Mouse (Mus musculus) inflammation-experienced regulatory T-cells, adult 6 months (primary cell): Measurements from ENCODE around the gene Farsb. TPM values are rescaled to one million over a fixed set of nuclear protein-coding genes. Genes with fewer than 3 reads are reported as not detected.
A peak's percentile ranks its signal among the peaks of the same experiment; 100 is the strongest.

ENCODE experiments used
- ATAC-seq: one replicate; pipeline ENCODE4 v1.8.0; 2017
- polyA plus RNA-seq, 3 experiments: library from polyadenylated mRNA; unstranded; fragments of 100-300 nt; shearing (Covaris generic); gene quantifications; one replicate each; pipeline ENCODE4 v1.2.1; 2017

Gene Farsb
- polyA plus RNA-seq, 3 experiments from 2014 or later = 62.2 to 73.8 (median 68.2) TPM

DNA sequence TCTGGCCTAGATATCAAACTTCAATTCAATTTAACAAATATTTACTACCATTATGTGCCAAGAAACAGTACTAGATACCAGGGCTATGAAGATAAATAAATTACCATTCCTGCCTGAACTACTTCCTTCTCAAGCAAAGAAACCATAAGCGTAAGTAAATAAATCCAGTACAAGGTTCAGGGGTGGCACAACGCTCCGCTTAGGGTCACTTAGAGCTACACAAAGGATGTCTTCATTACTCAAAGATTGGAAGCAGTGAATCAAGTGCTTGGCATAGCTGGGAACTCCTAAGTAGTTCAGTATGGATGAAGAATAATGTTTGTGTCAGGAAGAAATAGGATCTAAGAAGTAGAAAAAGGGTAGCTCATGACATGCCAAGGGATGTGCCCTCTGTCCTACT, 5.3 kb downstream of the Farsb start:
- no peak for ATAC-seq

DNA sequence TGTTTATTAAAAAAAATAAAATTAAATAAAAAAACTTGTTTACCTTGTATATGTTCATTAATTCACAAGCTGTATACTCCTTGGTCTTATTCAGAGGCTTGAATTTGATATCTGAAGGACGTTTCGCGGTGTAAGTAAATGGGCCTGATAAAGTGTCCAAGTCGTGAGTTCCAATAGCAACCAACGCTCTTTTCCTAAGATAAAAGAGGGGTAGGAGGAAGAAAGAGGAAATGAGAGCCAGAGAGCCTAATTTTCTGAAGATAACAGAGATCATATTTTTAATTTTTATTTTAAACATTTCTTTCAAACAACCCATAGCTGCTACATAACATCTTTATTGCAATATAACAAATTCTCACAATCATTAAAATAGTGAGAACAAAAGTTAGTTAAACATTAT, 16.3 kb downstream of the Farsb start:
- no peak for ATAC-seq

DNA sequence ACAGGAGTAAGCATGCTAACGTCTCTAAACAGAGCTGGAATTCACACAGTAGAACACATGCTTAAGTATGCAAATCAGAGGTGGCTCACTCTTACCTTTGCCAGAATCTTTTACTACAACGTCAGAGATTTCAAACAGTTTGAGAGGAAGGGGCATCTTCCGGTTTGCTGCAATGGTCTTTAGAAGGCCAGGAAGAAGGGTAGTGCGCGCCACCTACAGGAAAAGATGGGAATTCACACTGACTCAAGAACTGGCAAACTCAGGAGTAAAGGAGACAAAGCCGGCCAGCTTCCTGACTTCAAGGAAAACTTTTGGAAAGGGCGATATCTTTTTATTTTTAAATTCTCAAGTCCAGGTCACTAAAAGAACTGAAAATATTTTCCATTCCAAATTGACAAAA, 34.0 kb downstream of the Farsb start:
- ATAC-seq = peak; percentile 72

DNA sequence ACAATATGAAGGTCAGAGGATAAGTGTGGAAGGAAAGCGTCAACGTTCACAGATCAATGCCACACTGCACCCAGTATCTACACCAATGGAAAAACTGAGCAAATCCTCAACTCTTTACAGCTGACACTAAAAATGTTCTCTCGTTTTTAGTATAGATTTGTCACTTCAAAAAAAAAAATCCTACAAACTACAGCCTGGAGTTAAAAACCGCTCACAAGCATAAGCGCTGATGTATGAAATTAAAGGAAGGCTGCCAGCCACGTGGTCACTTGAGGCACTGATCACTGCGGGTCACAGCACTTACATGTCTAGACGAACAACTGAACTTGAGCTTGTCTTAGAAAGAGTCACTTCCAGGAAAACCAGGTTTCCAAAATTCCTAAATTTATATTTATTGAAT, 34.8 kb downstream of the Farsb start:
- ATAC-seq = peak; percentile 20

DNA sequence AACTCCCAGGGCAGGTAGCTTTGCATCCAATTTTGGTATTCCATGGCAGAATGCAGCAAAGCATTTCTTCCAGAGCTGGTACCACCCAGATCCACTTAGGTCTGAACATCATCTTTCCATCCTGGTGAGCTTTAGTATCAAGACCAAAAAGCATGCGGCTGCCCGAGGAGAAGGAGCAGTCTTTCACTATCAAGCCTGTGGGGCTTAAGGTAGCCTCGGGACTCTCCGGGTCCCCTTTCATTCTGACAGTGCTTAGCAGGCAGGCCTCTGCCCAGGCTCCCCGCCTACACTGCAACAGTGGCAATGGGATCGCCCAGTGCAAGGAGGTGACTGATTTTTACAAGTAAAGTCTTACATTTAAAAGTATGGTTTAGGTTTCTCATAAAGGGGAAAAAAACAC, 36.2 kb downstream of the Farsb start:
- no peak for ATAC-seq

DNA sequence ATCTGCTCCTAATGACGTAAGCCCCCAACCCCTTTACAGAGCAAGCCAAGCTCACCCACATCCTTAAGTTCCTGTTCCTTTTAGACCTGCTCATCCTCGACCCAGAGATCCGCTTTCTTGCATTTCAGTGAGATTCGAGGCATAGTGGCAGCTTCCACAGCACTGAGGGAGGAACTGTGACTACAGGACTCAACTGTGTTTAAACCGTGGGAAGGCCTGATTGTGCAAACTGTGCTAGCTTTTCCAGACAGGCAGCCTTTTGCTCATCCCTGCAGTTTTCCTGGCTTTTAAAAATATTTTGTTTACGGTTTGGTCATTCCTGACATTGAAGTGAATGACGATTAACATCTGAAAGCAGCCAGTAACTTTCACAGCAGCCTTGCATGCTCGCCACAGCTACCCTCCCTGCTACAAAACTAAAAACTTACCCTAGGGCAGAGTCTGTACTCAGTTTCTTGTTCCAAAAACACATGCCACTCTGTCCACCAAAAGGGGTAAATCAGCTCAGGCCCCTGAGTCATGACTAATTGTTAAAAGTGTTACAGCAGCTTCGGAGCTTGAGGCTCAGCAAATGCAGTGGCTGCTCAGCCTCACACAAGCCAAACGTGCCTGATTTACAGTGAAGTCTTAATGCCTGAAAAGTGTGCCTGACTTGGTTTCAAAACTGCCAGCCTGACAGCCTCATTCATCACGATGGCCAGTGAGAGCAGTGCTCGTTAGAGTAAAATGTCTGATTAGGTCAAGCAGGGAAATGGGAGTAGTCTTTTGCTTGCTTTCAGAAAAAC, 37.4 kb downstream of the Farsb start:
- no peak for ATAC-seq

DNA sequence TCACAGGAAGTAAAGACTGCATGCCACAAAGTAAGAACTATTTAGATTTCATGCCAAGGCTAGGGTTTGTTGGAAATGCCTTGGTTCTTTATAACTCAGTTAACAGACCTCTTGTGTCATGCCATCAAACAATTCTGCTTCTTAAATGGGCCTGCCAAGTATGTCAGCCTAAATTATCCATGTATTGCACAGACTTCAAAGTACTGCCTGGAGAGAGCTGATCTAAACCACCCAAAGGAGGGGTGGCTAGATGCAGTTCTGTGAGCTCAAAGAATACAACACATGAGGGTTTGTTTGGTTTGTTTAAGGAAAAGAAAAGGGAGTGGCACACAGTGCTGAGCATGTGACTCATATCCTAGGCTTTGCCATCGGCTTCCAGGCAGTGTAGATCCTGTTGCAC, 40.6 kb downstream of the Farsb start:
- ATAC-seq = no peak

DNA sequence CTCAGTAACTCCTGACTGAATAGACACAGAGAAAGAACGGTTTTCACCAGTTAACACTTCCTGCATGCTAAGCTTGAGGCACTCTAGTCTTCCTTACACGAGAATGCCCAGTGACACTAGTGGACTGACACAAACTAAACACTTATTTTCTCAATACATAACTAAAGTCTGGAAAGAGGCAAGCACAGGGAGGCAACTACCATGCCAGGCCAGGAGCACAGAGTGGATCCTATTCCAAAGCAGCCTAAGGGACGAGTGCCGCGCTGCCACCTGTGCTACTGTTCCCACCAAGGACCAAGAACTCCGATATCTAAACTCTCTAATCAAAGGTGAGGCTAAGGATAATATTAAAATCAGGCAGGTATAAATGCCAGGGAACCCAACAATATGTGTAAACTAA, 42.0 kb downstream of the Farsb start:
- ATAC-seq = no peak

DNA sequence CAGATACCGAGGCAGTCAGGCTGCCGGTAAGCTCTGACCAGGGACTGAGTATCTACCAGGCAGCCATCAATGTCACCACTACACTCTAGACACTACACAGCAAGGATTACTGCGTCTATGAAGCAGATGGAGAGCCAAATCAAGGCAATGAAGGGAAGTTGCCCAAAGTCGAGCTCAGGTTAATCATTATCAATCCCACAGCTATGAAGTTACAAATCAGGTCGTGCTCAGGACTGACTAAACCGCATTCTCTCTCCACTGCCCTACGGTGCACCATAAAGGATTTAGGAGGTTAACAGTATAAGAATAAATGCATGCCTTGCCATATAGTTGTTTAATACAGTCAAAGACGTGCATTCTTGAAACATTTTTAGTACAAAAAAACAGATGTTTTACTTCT, 42.5 kb downstream of the Farsb start:
- no peak for ATAC-seq

DNA sequence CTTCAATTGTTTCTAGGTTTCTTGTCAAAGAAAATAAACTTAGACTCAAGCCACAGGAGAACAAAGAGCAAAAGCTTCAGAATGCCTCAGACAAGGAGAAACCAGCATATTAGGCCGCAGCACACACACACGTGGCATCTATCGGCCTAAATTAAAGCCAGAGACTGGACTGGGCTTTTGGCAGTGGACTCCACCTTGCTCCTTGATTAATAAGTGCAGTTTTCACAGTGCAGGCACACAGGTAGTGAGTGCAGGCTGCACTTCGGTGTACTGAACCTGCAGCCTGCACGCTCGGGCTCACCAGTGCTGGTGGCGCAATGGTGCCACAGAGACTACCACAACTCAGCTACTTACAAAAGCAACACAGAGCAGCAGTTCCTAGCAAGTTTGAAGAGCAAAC, 45.6 kb downstream of the Farsb start:
- no peak for ATAC-seq

DNA sequence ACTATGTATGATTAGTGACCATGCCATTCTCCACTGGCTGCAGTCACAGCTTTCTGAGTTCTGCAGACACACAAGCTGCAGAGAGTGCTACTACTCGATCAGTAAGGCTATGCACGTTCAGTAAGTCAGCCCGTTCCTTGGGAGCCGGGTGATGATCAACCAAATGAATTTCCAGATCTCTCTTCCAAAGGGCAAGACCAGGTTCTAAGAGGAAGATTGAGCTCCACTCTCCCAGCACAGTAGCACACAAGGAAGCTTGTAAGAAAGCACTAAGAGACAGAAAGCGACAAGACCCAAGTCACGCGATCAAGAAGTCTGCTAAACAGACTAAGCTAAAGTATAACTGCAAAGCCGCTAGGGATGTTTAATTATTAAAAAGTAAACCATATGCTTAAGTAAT, 48.0 kb downstream of the Farsb start:
- ATAC-seq = no peak

DNA sequence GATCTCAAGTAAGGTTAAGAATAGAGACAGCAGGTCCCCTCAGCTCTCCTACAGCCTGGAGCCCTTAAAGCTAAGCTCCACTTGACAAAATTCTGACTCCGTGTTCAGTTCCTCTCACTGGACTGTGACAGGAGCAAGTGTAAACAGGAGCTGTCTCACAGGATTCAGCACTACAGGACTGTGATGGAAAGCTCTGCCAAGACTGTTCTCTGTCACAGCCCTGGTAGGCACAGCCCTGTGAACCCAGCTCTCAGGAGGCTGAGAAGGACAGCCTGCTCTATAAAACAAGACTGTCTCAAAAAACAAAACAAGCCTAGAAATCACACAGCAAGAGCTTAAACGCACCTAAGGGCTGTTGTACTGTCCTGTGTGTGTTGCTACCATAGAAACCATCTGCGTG, 51.5 kb downstream of the Farsb start:
- no peak for ATAC-seq

DNA sequence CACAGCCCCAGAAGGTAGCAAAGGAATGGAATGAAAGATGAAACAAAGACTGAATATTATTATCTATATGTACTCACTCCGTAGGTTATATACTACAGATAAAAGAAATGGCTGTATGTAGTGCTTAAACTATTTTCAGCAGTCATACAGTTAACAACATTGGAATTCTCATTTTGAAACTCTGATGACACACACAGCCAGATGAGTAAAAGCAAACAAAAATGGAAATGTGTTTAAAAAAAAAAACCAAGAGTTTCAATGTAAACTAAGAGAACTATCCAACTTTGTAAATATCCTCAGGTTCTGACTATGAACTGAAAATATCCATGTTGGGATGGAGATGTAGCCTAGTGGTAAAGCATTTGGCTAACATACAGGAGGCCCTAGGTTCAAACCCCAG, 52.3 kb downstream of the Farsb start:
- no peak for ATAC-seq

DNA sequence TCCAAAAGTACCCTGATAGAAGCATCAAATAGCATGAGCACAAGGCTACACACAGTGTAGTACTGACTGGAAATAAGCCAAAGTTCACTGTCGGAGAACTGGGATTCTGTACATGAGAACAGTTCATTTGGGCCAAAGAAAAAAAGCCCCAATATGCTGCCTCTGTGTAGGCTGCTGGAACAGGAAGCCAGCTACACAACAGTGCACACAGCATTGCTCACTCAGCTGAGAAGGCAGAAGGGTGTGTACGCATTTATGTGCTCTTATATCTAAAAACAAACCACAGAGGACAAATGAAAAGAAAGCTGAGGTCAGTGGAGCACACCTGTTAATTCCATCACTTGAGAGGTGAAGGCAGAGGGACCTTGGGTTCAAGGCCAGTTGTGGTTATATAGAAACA, 52.7 kb downstream of the Farsb start:
- peak; percentile 65 for ATAC-seq

DNA sequence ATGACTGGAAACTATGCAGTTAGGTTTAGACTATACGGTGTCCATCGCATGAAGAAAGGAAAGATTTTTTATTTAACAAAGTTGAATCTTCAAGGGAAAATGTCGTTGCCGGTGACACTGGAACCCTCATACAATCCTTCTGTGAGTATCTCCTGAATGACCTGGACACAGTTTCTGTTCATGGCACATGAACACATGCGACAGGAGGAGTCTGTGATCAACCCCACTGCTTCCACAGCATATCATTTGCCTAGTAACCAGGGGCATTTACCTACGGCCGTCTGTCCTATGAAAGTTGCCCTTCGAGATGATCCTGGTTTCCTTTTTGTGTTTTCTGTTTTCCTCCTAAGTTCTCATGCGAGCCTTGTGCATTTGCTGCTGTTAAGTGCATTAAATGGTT, 55.2 kb downstream of the Farsb start:
- ATAC-seq = no peak

DNA sequence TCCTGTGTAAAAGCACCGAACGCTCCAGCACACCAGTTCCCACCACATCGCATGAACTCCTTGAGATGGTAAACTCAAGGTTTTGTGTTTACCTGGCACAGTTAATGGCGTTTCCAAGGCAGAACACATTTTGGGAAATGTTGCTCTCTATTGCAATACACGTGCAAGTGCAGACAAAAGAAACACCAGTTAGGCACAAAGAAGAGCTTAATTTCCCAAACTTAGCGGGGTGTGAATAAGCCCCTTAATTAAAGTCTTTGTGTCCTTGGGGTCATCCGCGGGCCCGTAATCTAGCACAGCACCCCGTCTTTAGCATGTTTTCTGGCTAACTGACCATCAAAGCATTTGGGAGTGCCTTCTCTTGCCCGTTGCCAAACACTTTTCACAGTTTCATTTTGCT, 59.8 kb downstream of the Farsb start:
- no peak for ATAC-seq

DNA sequence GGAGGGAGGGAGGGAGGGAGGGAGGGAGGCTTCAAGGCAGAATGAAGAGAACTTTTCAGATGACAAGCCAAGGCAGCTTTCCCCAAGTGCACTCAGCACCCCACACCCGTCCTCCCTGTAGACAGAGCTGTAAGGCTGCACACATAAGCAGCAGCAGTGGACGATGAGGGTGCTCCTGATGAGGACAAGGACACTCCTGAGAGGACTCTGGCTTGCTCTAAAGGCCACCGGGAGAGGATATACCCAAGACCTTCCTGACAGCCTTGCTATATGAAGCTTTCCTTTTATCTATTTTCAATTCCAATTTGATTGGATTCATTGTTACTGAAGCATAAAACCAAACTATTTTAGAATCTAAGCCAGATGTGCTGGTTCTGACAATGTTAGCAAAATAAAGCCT, 61.9 kb downstream of the Farsb start:
- ATAC-seq = no peak

DNA sequence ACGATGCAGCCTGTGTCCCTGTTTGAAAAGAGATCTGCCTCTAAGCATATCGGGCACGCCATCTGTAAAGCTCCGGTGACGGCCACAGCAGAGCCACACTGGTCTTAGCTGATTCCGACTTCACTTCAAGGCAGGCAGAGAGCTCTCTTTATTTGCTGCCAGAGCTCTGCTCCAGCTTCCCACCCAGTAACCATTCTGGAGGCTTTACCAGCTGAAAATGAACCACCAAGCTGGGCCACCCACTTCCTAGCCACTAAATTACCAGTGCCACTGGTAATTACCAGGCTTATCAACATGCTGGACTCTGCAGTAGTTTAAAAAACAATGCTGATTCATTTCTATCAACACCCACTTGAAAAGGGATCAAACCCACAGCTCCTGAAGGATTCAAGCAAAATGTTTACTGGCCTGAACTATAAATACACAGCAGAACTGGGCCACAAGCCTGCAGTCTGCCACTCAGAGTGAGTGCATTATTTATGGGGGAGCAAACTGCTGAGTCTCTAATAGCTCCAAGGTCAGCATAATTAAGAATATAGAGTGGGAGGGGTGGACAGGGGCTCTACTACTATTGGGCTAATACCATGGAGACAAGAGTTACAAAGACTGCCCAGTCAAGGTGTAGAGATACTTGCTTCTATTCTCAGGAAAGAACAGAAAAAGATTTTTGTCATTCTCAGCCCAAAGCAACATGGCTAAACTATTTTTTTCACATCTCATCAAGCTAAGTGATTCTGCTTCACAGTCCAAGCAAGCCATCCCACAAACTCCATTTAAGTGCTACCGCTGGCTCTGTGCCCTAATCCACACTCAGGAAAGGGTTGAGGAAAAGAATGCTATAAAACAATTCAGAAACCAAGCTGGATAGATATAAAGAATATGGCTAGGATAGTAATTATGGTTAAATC, 62.6 kb downstream of the Farsb start:
- ATAC-seq = no peak

DNA sequence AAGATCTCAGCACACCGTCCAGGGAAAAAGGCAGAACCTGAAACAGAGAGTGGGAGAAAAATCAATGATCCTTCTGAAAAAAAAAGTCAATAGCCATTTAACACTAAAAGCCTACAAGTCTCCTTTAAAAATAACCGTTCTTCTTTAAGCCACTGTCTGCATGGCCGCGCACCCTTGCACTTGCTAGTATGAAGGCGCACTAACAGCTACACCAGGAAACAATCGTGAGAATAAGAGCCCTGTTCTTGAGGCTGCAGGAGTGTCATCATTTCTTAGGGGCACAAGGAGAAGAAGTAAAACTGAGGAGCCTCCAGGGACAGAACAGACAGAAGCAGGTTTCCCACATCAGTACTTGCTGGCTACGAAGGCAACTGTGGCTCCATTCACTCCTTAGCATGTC, 63.4 kb downstream of the Farsb start:
- ATAC-seq = no peak

DNA sequence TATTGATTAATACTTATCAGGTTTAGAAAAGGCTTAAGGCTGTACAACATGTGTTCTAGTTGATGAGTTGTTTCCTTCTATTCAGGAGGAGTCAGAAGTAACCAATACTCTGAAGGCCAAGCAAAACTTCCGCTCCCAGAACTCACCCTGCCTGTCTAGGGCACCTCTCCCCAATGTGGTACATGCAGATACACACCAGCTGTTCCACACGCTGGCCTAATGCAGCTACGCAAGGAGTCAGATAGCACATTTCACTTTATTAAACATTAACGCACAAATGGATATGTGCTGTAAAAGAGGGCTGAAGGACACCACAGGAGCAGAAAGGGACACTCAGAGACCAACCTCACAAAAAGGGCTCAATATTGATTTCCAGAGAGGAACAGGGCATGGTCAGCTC, 63.8 kb downstream of the Farsb start:
- no peak for ATAC-seq

DNA sequence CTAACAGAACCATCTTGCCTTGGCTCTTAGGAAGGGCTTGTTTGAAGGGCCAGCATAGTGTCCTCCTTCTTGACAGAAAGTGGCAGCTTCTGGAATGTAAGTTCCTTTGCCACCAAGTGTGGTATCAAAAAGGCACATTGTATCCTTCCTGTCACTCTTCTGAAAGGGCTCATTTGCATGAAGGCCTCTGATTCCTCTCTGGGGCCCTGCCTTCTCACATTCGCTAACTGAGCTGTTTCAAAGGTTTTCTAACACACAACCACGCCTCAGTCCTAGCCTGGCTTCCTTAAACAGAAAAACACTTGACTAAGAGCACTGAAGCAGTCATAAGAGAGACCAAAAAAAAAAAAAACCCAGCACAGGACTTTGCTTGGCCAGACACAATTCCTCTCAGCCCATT, 66.1 kb downstream of the Farsb start:
- ATAC-seq = peak; percentile 95

DNA sequence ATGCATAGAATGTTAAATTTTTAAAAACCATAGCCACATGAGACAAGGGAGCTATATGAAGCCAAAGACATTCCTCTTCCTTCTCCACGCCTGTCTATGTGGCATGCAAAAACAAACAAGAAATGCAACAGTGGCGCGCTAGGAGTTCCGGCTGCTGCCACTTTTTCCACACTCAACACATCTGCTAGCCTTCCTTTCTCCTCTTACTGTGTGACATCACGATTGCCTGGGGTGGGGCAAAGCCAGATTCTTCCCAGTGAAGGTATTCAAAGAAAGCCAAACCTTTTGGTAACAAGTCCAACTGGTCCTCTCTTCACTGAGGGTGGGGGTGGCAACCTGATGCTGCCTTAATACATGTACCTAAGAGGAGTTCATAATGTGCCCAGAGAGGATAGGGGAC, 66.9 kb downstream of the Farsb start:
- ATAC-seq = no peak

DNA sequence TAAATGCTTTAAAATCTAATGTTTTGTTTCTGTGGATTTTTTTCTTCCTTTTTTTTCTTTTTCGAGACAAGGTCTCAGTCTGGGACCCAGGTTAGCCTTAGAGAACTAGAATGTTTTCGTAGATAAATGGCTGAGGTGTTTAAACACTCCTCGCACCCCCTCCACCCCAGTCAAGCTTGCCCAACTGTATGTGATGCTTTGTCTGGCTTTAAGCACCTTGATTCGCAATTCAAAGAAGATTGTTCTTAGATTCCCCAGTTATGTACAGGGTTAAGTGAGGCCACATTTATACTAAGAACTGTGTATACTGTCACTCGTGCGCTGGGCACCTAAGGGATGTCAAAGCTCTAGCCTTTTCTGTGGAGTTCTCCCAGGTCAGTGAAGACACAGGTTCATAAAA, 68.4 kb downstream of the Farsb start:
- ATAC-seq = no peak

DNA sequence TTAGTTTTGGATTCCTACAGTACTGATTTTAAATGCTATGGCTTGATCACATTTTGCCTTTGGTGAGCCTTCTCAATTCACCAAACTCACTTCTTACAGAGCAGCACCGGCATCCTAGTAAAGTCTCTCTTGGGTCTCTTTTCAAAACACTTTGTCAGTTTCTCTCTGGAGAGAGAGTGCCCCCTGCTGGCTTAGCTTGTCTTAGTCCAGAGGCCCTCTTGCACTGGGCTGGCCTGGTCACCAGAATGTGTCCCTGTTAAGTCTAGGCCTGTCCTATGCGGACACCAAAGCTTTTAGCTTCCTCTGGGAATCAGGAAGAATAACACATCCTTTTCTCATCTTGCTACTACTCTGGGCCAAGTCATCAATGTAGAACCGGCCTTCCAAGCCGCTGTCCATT, 69.1 kb downstream of the Farsb start:
- no peak for ATAC-seq
